Mouse (Mus musculus): ENCODE results near the gene Tsga8.

The Tsga8 gene

DNA sequence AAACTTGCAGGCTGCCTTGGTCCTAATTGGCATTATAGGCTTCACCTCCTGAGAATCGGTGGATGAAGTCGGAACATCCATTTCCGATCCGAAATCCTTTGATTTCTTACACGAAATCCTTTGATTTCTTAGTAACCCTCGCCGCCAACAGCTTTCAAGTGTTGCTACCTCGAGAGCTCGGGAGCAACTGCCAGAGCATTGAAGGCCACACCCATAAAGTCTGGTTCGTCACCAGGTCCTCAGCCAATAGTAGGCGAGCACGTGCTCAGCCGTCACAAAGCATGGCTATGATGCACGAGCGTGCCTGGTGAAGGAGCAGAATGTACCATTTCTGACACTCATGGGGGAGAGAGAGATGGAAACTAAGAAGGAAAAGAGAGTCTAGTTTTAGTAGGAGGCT, at the start of gene Tsga8:
Tsga8 (minus strand) TSS at position 327 of the 400 bp plus-strand sequence.
- DNase-seq (ENCODE audit: low spot score in 2 of 2) = no peak
